Mouse (Mus musculus): Measurements from ENCODE around the gene Actn3.

The Actn3 gene

GRCm38 (mm10) chr19:4838526-4839140 is 39.1 kb downstream of the Actn3 start:
- no peak for TF ChIP-seq GATA4 (IDR thresholded peaks at IDR 0.05; ENCODE audit: insufficient replicate concordance, low read length)

- TF ChIP-seq GATA4 (IDR thresholded peaks at IDR 0.05; ENCODE audit: insufficient replicate concordance, low read length), result no peak
Observed at GRCm38 (mm10) chr19:4837049-4837448, 40.7 kb downstream of the Actn3 start.

- TF ChIP-seq GATA4 (IDR thresholded peaks at IDR 0.05; ENCODE audit: insufficient replicate concordance, low read length), result no peak
Observed at GRCm38 (mm10) chr19:4836096-4836495, 41.6 kb downstream of the Actn3 start.

GRCm38 (mm10) chr19:4833977-4834376 is 43.7 kb downstream of the Actn3 start:
- TF ChIP-seq GATA4 (IDR thresholded peaks at IDR 0.05; ENCODE audit: insufficient replicate concordance, low read length), result no peak

DNA sequence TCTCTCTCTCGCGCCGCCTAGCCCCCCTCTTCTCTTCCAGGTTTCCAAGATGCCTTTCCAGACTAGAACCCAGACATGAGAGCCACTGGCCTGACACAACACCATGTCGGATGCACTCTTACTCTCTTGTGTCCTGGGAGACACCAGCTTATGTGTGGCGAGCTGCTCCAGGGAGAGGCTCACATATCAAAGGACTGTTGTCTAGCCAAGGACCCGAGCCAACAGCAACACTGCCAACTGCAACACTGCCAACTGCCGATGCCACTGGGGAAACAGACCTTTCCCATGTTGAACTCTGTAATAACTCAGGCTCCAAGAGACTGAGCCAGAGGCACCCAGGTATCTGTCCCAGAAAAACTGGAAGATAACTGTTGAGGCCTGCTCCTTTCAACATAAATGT is 48.6 kb downstream of the Actn3 start:
- TF ChIP-seq GATA4 (IDR thresholded peaks at IDR 0.05; ENCODE audit: insufficient replicate concordance, low read length), result no peak

DNA sequence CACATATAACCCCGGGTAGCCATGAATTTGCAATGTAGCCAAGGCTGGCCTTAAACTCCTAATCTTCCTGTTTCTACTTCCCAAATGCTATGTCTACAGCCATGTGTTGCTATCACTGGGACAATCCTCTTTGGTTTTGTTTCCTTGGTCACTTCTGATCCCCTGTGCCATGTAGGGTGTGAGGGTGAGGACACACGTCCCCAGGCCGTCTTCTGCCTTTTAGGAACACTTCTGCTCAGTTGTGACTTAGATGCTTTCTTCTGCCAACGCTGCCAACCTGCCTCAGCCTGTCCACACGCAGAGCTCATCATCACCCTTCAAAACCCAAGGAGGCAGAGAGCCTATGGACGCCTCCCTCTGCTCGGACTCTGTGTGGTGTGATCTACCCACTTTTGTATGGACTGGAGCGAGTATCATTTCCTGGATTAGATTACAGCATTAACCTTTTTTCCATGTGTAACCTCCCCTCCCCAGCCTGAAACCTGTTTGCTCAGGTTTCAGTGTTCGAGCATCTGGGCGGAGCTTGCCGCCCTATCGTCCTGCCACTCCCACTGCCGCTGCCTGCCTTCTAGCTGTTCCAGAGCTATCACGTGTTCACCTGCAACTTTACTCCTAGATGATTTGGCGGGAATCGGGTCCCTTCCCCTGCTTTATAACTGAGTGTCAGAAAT is 49.1 kb downstream of the Actn3 start:
- no peak for TF ChIP-seq GATA4 (IDR thresholded peaks at IDR 0.05; ENCODE audit: insufficient replicate concordance, low read length)

DNA sequence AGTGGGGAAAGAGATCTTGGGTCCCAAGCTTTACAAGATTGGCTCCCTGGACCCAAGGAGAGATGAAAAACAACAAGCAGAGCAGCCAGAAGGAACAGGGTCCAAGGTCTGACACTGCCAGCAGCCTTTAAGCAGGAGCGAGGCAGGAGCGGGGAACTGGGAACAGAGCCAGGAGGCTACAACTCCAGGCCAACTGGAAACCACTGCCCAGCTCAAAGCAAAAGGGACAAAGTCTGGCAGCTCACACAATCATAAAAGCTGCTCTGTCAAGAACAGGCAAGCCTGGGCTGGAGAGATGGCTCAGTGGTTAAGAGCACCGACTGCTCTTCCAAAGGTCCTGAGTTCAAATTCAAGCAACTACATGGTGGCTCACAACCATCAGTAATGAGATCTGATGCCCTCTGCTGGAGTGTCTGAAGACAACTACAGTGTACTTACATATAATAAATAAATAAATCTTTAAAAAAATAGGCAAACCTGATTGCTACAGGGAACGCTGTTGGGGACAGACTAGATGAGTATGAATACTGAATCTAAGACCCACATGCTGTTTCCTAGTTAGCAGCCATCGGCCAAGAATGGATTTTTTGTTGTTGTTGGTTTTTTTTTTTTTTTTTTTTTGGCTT is 56.9 kb downstream of the Actn3 start:
- no peak for TF ChIP-seq GATA4 (IDR thresholded peaks at IDR 0.05; ENCODE audit: insufficient replicate concordance, low read length)

DNA sequence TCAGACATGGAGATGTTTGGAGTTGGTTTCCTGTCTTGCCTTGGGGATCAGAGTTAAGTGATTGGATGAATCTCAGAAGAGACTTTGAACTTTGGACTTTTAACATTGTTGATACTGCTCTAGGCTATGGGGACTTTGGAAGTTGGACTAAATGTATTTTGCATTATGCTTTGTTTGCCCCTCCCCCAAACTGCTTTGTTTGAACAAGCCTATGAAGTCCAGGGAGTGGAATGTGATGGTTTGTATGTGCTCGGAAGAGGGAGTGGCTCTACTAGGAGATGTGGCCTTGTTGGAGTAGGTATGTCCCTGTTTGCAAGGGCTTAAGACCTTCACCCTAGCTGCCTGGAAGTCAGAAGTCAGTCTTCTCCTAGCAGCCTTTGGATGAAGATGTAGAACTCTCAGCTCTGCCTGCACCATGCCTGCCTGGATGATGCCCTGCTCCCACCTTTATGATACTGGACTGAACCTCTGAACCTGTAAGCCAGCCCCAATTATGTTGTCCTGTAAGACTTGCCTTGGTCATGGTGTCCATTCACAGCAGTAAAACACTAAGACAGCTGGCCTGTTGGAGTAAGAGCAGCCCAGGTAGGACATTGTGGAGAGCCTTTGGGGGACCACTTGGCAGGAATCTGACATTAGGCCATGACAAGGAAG is 60.4 kb downstream of the Actn3 start:
- TF ChIP-seq GATA4 (IDR thresholded peaks at IDR 0.05; ENCODE audit: insufficient replicate concordance, low read length), result no peak

GRCm38 (mm10) chr19:4813015-4813414 is 64.7 kb downstream of the Actn3 start:
- TF ChIP-seq GATA4 (IDR thresholded peaks at IDR 0.05; ENCODE audit: insufficient replicate concordance, low read length), result no peak

DNA sequence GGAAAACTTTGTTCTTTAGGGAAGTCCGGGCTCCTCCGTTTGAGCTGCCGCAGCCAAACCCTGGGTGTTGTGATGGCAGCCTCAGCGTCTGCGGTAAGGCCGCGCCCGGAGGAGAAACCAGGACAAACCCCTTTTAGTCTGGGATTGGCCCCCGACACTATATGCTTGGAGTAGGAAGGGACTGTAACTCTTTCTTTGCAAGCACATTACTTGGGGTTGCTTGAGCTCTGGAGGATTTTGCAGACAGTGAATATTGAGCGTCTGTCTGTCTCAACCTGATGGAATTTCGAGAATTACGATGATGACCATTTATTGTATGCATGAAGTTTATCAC is 65.8 kb downstream of the Actn3 start:
- TF ChIP-seq GATA4 (IDR thresholded peaks at IDR 0.05; ENCODE audit: insufficient replicate concordance, low read length), result no peak
